In the genomic region with DNA sequence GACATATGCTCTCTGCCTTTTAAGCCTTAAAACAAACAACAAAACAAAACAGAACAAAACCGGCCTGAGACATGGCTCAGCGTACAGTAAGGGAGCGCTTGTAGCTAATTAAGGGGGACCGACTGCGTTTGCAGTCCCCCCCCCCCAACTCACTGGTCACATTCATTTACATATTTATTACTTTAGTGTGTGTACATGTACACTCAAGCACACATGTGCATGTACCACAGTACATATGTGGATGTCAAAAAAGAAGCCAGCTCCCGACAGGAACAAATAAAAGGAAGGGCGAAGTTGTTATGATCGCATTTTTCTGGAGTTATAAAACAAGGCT, we compare ENCODE assay signal across 1 mouse cellular context.
TF ChIP-seq lines count a peak whose summit lies in the region.

No protein-coding gene starts in this region.

TF ChIP-seq in MEL, 35 proteins besides CTCF, POLR2A, EP300 and RAD21 (continued from another document):
- TF ChIP-seq GABPA (IDR thresholded peaks at IDR 0.05; ENCODE audit: low read depth, low read length) = no peak
